Mouse (Mus musculus) thymus, adult 2 months (tissue): ENCODE results near the gene Nfe2l1.

Source experiments
- CTCF ChIP-seq: fragments of 200-500 bp; IDR thresholded peaks from 2 replicates; pipeline ENCODE4 v1.5.1; 2012; ENCODE audit warnings: mild to moderate bottlenecking, control low read depth, low read length, moderate library complexity, borderline replicate concordance; ENCODE audit not compliant: control insufficient read depth, poor library complexity, insufficient read depth; ENCODE audit errors: extremely low read depth
- POLR2A ChIP-seq: fragments of 200-500 bp; IDR thresholded peaks from 2 replicates; pipeline ENCODE4 v1.6.1; 2012; ENCODE audit warnings: mild to moderate bottlenecking, low read length, control low read depth, moderate library complexity; ENCODE audit not compliant: control insufficient read depth, poor library complexity, insufficient read depth; ENCODE audit errors: extremely low read depth

GRCm38 (mm10) chr11:96796586-96796985, 33.2 kb downstream of the Nfe2l1 start:
- TF ChIP-seq POLR2A (no peak), CTCF (no peak)
